Mouse (Mus musculus) thymus, postnatal 36 days (tissue): ENCODE measurements around the gene Rimkla.
"Not testable (repeated sequence)": the region's sequence is repeated elsewhere in the genome, so short reads cannot be mapped to it uniquely, and the experiment has no call there.

Experiments
- DNase-seq, 2 experiments: peaks; one replicate each; pipeline ENCODE4 v3.0.0; 2022; ENCODE audit warnings: mixed read lengths in 2 of 2

Gene Rimkla

DNA sequence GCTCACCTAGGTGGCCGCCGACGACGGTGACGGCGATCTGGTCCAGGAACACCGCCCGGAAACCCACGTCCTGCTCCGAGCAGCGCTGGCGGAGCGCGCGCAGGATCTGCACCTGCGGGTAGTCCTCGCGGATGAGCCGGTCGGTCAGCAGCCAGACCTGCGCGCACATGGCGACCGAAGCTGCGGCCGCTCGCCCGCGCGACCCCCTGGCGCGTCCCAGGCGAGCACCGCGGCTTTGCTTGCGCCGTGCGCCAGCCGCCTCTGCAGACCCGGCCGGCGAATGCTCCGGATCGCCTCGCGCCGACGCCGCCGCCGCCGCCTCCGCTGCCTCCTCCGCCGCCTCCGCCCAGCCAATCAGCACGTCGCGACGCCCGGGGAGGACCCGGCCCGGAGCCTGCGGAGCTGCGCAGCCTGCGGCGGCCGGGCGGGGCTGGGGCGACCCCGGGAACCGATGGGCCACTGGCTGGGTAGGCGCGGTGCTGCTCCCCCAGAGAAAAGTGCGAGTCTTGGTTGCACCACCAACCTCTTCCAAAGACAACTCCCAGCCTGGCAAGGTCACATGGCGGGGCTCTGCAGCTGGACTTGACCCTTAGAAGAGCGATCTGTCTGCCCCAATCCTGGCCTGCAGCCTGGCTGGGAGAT, at the start of gene Rimkla:
TSS of gene Rimkla (minus strand) at position 338 of the 642 bp plus-strand sequence.
- peak; percentile 73 to 78 for DNase-seq

DNA sequence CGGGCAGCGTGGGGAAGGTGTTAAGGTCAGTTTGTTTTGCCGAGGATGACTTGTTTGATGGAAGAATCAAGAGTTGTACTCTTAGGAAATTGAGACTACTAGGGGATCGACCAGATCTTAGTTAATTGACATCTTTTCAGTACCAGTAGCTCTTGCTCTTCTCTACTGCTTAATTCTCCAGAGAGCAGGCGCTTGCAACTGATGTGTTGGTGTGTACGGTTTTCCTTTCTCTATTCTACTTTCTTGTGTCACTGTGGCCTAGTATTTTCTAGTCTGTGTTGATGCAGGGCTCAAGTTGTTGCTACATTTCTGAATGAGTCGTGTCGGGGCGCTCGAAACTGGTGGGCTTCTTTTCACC, 48.1 kb upstream of the Rimkla start:
- DNase-seq: no peak

DNA sequence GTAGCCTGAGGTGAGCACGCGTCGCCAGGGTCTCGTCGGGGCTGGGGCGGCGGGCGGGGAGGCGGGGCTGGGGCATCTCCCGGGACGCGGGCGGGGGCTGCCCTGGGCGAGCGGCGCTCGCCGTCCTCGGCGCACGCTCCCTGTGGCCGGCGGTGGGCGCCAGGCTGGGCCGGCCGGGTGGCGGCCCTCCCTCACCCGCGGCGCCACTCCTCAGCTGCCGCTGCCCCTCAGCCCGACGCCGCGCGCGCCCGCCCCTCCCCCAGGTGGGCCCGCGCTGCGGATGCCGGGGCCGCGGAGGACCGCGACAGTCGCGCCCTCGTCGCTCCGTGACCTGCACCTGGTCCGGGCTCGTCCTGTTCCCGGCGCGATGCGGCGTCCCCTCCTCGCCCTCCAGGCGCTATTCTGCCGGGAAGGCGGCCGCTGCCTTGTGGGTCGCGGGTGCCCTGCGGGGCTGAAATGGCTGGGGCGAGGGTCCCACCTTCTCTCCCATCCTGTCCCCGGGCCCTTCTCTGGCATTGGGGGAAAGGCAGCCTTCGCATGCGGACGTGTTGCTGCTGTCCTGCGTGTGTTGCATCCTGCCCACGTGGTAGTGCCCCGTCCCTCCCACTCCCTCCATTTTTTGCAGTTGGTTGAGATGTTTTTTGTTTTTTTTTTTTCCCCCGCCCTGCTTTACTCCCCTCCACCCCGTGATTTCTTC, 47.6 kb upstream of the Rimkla start:
- DNase-seq: peak; percentile 62 to 79

DNA sequence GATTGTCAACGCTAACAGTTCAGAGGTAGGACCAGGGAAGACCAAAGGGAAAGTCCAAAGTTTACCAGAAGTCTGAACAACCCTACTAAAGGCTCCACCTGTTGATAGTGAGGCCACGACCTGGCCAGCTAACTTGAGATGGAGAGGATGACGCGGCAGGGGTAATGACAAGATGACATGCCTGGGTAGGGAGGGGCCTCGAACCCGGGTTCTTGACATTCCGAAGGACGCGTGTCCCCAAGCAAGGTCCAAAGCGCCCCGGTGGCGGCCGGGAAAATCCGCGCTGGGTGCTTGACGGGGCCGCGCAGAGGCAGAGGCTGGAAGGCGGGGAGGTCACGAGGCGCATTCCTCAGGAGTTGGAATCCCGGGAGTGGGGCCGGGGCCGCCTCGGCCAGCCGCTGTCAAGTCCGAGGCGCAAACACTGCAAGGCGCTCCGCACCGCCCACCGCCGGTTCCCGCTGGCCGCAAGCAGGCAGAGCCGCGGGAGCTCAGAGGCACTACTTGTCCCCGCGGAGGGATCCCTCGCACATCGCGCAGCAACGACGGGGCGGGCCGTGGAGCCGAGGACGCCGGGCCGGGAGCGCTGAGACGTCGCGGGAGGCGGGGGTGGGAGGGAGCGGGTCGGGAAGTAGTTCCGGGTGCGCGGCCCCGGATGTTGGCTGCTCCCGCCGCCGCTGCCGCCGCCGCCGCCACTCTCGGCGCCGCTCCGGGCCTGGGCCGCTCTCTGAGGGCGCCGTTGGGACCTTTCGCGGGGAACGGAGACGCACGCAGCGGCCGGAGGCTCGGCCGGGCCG, 46.8 kb upstream of the Rimkla start, which contains the start of gene Frg2f1:
TSS of gene Frg2f1 (minus strand) at position 499 of the 794 bp plus-strand sequence.
- peak; percentile 92 to 93 for DNase-seq

DNA sequence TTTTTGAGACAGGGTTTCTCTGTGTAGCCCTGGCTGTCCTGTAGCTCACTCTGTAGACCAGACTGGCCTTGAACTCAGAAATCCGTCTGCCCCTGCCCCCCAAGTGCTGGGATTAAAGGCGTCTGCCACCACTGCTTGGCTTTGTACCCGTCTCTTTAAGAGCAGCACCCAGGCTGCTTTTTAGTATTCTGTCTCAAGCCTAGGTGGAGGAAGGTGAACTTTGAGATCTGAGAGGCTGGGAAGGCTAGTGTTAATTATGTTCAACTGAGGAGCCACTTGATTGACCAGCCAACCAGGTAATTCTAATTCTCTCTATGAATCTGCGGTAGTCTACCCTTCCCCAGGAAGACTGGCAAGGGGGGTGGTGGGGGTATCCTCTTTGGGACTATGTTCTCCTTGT, 45.0 kb upstream of the Rimkla start:
- no peak for DNase-seq

DNA sequence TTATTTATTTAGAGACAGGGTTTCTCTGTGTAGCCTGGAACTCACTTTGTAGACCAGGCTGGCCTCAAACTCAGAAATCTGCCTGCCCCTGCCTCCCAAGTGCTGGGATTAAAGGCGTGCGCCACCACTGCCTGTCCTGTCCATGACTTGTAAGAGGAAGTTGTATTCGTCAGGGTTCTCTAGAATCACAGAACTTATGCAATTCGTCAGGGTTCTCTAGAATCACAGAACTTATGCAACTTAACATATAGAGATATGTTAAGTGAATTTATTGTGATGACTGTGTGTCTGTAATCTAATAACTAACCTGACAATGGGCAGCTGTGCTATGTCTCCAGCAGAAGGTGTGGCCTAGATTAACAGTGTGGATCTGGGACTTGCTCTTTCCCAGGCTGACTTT, 44.2 kb upstream of the Rimkla start, which contains the start of gene Foxj3:
TSS of gene Foxj3 (plus strand) at position 390 of the 400 bp plus-strand sequence.
- DNase-seq: not testable (repeated sequence)

DNA sequence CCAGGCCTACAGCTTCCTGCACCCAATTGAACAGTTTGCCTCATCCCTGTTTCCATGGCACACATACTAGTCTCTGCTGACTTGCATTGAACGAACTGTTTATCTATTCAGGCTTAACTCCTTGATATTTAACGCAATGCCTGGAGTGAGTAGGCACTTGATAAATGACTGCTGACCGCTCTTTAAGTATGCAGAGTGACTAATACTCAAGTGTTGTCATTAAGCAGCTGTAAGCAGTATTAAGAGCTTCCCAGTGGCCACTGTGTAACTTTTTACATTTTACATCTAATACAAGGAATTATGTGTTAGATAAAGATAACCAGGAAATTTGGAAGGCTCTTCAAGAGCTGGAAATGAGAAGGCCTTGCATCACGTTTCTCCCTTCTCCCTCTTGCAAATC, 42.7 kb upstream of the Rimkla start:
- DNase-seq: no peak

DNA sequence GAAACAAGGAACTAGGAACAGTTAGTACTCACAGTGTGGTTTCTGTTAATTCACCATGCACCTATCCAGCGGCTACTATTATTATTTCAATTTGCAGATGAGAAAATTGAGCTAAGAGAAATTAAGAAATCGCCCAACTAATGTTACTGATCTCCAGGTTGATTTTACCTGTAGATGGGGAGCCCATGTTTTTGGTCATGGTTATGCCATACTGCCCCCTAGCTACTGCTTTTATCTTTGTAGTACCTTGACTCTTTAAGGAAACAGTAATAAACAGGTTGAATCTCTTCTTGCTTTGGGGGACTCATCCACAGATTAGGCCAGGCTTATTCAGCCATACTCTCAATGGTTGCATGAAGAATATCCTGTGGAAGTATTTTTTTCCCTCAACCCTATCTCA, 39.4 kb upstream of the Rimkla start:
- no peak for DNase-seq

DNA sequence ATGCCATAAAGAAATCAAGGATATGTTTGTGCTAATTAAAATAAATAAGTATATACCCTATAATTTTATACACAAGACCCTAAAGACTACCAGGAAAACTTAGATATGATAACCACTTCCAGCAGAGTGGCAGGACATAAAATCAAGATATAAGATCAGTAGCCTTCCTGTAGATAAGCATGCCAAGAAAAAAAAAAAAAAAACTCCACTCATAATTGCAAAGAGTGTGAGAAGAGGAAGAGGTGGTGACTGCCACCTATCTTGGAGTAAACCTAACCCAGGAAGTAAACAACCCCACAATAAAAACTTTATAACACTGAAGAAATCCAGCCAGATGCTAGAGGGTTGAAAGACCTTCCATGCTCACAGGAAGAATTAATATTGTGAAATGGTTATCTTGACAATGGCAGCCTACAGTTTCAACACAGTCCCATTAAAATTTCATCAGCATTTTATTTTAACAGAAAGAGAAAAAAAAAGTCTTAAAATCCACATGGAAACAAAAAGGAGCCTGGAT, 34.0 kb upstream of the Rimkla start:
- no peak for DNase-seq

DNA sequence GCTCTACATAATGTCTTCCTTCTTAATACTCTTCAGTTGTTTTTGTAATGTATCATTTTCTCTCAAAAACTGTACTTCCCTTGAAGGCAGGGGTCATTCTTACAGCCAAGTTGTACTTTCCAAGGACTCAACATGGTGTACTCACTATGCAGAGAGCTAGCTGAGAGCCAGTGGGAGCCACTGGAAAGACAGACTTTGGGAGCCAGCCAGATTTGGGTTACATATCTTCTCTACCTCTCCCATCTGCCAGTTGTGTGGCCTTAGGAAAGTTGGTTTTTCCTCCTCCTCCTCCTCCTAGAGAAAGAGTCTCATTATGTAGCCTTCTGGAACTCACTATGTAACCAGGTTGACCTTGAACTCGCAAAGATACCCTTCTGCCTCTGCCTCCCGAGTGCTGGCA, 32.0 kb upstream of the Rimkla start:
- DNase-seq: no peak

DNA sequence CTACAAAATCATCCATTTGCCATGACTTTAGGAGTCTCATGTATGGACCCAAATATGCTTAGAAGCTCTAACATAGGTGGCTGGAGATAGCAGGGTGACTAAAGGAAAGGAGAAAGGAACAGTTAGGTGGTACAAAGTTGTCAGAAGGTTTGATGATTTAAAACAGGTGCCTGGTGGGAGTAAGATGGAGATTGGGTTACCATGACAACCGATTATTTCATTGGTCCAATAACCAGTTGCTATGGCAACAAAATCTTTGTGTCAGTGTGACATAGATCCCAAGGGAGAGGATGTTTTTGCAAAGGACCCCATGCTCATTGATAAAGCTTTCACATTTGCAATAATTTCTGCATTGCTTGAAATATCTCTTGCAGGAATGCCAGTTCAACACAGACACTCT, 31.6 kb upstream of the Rimkla start:
- DNase-seq: no peak

DNA sequence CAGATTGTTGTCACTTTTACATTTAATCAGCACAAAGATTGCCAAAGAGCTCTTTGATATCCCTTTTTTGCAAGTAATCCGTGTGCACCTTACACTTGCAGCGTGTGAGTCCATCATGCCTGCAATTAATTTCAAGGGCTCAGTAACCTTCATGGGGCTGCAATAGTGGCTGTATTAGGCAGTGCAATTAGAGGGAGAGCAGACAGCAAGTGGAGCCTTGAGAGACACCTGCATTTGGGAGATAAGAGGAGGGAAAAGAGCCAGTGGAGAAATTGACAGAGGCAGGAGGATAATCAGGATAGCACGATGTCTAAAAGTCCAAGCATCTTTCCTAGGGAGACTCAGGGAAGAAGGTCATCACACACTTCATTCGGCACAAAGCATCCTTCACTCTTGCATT, 31.1 kb upstream of the Rimkla start:
- no peak for DNase-seq

DNA sequence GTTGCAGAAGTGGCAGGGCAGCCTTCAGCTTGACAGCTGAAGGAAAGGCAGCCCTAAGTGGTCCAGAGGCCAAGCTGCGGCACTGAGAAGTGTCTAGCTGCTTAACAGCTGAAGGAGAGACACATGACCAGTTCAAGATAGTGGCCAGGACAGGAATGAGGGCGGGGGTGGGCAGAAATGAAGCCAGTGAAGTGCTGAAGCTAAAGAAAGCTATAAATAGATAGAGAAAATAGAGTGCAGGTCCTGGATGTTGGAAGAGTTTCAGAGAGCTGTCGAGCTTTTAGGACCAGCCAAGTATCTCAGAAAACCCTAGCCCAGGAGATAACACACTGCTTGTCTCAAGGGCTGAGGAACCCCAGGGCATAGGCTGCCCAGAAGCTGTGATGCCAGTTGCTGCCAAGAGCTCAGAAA, 20.3 kb upstream of the Rimkla start:
- no peak for DNase-seq

DNA sequence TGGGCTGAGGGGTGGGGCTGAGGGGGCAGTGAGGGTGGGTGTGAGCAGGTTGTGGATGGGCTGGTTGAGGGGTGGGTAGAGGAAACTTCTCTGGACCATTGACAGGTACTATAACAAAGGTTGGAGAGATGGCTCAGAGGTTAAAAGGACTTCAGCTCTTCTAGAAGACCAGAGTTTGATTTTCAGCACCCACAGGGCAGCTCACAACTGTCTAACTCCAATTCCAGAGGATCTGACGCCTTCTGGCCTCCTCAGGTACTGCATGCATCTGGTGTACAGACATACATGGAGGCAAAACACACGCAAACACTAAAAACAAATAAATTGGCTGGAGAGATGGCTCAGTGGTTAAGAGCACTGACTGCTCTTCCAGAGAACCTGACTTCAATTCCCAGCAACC, 19.2 kb upstream of the Rimkla start:
- no peak for DNase-seq

DNA sequence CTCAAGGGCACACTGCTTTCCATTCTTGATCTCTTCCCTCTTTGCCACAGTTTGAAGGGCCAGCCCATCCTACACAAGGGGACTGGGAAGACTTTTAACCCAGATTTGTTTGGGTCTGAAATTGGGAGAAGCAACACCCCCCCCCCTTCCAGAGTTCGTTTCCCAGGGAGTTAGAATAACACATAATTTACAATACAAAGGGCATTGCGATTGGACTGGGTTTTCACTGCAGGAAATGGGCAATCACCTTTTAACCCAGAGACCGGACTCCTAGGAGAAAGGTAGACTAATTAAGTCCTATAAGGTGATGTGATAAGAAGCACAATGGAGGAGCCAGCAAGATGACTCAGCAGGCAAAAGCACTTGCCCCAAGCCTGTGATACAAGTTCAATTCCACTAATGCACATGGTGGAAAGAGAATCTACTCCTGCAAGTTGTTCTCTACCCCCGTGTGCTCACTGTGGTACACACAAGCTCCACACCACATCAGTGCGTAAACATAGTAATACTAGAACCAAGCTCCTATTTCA, 6.0 kb upstream of the Rimkla start:
- DNase-seq: no peak

DNA sequence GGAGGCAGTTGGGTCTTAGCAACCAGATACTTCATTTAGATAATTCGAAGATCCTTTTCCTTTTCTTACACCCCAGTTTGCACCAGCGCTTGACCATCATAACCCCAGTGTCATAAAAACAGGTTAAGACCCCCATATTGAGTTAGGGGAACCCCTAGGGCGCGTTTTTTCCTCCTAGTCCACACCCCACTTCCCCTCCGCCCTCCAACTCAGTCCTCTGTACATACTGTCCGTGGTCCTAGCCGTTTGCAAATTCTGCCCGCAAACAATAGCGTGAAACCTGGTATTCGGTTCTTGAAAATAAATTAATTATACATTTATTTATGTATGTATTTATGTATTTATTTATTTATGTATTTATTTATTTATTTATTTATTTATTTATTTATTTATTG, 502 bp upstream of the Rimkla start:
- no peak for DNase-seq

DNA sequence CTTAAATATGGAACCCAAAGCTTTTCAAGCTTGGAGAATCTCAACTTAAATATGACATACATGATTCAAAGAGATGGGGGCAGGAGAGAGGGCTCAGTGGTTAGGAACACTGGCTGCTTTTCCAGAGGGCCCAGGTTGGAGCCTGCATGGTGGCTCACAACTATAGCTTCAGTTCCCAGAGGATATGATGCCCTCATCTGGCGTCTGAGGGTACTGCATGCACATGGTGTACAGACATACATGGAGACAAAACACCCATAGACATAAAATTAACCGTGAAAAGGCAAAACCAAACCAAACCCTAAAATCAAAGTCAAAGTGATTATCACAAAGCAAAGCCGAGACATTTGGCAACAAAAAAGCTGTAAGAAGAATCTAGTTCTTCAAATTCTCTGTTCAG, 1.6 kb downstream of the Rimkla start:
- peak; percentile 26 to 35 for DNase-seq

DNA sequence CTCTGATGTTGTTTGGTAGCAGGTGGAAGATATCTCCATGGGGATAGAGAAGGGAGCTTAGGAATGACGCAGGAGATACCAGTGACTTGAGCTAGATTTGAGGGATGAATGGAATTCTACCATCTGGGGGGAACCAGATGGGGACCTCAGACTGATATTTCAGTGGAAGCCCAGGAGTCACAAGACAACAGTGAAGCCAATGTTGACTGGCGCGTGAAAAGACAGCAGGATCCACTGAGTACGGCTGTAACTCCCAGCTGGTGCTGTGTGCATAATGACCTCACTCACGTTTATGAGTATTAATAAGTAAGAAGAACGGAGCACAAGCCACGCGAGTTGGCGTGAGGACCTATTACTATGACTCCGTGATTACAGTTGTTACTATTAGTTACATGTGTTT, 2.8 kb downstream of the Rimkla start:
- no peak for DNase-seq

DNA sequence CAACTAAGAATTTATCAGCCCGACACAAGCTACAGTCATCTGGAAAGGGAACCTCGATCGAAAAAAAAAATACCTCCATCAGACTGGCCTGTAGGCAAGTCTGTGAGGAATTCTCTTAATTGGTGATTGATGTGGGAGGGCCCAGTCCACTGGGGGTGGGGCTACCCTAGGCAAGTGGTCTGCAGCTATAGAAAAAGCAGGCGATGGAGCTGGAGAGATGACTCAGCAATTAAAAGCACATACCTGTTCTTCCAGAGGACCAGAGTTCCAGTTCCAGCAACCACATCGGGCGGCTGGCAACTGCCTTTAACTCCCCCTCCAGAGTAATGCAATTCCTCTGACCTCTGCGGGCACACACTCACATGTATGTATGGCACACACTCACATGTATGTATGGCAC, 7.5 kb downstream of the Rimkla start:
- no peak for DNase-seq

DNA sequence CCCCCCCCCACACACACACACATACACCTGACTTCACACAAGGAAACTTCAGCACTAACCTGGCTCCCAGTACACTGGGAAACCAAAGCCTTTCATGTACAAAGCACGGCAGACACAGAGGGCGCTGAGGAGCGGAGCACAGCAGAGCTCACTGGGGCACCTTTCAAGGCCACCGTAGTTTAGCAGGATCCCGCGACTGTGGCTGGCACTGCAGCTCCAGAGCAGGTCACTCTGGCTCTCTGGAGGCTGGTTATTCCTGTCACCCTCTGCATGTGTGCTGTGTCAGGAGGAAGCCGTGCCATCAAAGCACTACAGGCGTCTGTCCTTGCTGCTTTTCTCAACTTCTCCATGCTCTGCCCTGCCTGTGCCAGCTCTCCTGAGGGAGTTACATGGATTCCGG, 9.4 kb downstream of the Rimkla start:
- DNase-seq: peak; percentile 8 to 23

DNA sequence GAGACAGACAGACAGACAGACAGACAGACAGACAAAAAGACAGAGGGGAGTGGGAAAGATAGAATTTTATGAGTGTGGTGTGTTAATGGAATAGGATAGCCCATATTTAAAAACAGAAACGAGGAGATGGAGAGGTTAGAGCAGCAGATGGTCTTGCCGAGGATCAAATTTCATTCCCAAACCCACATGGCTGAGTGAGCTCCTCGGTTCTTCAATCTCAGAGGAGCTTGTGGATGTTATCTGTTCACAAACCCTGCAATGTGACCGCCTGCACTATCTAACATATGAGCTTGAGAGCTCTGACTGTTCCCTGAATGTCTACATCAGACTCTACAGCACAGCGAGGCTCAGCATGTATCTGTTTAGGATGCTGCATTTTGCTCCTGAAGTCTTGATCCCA, 19.3 kb downstream of the Rimkla start:
- no peak for DNase-seq

DNA sequence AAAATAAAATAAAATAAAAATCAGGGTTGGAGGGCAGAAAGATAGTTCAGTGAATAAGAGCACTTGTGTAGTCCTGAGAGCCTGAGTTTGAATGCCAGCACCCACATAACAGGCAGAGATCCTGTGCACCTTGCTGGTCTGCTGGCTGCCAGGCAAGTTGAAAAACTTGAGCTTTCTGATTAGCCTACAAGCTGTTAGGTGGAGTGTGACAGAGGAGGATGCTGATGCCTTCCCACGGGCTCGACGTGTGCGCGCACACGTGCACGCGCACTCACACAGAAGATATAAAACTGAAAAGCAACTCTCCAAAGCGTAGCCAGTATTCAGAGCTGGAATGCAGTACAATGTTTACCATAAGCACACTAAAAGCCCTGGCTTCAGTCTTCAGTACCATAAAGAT, 19.9 kb downstream of the Rimkla start:
- DNase-seq: no peak

DNA sequence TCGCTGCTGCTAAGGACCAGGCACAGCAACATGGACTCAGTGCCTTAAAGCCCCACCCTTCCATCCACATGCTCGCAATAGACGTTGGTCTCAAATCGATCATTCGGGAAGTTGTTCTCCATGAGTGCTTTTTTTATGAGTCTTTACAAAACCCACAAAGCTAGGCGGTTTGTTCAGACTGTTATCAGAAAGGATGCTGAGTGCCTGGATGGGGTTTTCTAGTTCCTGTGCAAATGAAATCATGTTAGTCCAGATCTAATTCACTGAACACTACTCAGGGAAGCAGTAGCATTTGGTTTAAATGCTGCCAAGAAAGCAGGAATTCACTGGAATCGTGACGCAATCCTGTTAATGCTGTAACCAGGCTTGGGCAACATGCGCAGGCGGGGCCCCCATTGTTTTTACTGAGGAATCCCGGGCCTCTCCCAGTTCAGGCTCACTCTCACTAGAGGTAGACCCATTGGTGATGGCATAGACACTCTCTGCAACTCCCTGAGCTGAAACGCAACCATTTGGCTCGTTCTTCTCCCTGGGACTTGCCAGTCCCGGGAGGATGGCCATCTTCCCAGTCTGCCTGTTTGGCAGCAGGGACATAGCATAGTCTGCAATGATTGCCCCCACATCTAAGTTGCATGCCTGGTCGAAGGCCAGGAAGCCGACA, 24.6 kb downstream of the Rimkla start:
- DNase-seq: no peak
